Mouse (Mus musculus) hindbrain, postnatal 0 days (tissue): Measurements from ENCODE around the gene Hnrnpc. TPM values are rescaled to one million over a fixed set of nuclear protein-coding genes. Genes with fewer than 3 reads are reported as not detected.
A peak's percentile ranks its signal among the peaks of the same experiment; 100 is the strongest.
"Not testable (repeated sequence)": the region's sequence is repeated elsewhere in the genome, so short reads cannot be mapped to it uniquely, and the experiment has no call there.

Source experiments
- ATAC-seq: fragments of 200-750 bp; cut with Nextera tagmentation; 2 replicates; pipeline ENCODE4 v1.8.0; 2017; ENCODE audit warnings: mild to moderate bottlenecking, moderate TSS enrichment, moderate library complexity
- DNase-seq: peaks from one replicate; pipeline ENCODE4 v3.0.0-alpha.2; 2015; ENCODE audit warnings: low spot score
- H3K27ac ChIP-seq: fragments of 300-500 bp; sonication (generic); 2 replicates; pipeline ENCODE4 v1.5.1; 2014; ENCODE audit warnings: mild to moderate bottlenecking
- H3K27me3 ChIP-seq: fragments of 300-500 bp; sonication (generic); 2 replicates; pipeline ENCODE4 v1.6.1; 2014; ENCODE audit warnings: low read length, mixed read lengths; ENCODE audit not compliant: insufficient read depth
- H3K36me3 ChIP-seq: fragments of 300-500 bp; sonication (generic); 2 replicates; pipeline ENCODE4 v1.6.1; 2014; ENCODE audit warnings: low read length, mixed read lengths; ENCODE audit not compliant: insufficient read depth
- H3K4me1 ChIP-seq: fragments of 300-500 bp; sonication (generic); 2 replicates; pipeline ENCODE4 v1.6.1; 2014; ENCODE audit warnings: antibody characterized with exemption, low read length, mixed read lengths; ENCODE audit not compliant: insufficient read depth
- H3K4me2 ChIP-seq: fragments of 300-500 bp; sonication (generic); 2 replicates; pipeline ENCODE4 v1.6.1; 2014; ENCODE audit warnings: low read depth, mild to moderate bottlenecking, low read length, moderate library complexity, mixed read lengths
- H3K4me3 ChIP-seq: fragments of 300-500 bp; sonication (generic); 2 replicates; pipeline ENCODE4 v1.5.1; 2014; ENCODE audit warnings: low read length
- H3K9ac ChIP-seq: fragments of 300-500 bp; sonication (generic); replicated peaks from 2 replicates; pipeline ENCODE4 v1.6.1; 2014; ENCODE audit warnings: mild to moderate bottlenecking, low read length, moderate library complexity, mixed read lengths
- H3K9me3 ChIP-seq: fragments of 300-500 bp; sonication (generic); 2 replicates; pipeline ENCODE4 v1.6.1; 2016; ENCODE audit warnings: low read length, mixed read lengths
- CTCF ChIP-seq: IDR thresholded peaks from 2 replicates; pipeline ENCODE4 v1.5.1; 2016; ENCODE audit warnings: antibody characterized with exemption, control low read depth, low read depth
- WGBS: fragments of 180-500 bp; shearing (Covaris S2); extraction: QIAGEN DNeasy Blood & Tissue Kit; methylation state at CpG from one replicate; pipeline ENCODE4 v1.1.7; 2014; 5-methylcytosine and 5-hydroxymethylcytosine counted together
- polyA plus RNA-seq: library from polyadenylated mRNA; unstranded; fragments of >200 nt; fragmentation: Nextera tagmentation; extraction: Ambion mirVana; gene quantifications from 2 replicates; pipeline ENCODE4 v1.2.1, GENCODE M21; 2015
- total RNA-seq: library from RNA; depleted of rRNA; stranded (reverse); fragments of >200 nt; gene quantifications from 2 replicates; pipeline ENCODE4 v1.2.3, GENCODE M21; 2014

The Hnrnpc gene
- total and polyA plus RNA-seq, 2 experiments from 2014 or later: 78.6 to 285 TPM

DNA sequence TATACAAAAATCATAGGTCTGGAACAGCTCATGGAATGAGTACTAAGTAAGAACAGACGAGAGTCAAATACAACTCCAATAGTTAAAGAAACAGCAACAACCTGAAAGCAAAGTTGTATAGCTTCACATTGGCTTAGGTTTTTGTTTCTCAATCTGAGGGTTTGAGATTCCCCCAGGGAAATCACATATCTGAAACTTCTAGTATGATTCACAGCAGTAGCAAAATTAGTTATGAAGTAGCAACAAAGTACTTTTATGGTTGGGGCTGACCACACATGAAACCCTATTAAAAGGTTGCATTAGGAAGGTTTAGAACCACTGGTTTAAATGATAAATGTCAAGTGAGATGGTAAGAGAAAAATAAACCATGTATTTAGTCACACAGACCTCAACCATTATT, 9.3 kb downstream of the Hnrnpc start:
- 86% methylated on average over 1 of the region's 1 CpGs for WGBS
- 0 out of 2 replicates have a peak, but pooled peaks cover under 1% of the 10 kb centered on the region for H3K4me1 ChIP-seq
- no peak overlapping the region for H3K9ac ChIP-seq
- no peak overlapping the region for H3K4me2 ChIP-seq
- H3K27me3 ChIP-seq: no peaks in the 10 kb centered on the region
- no peak for ATAC-seq
- TF ChIP-seq CTCF: no peak
- H3K36me3 ChIP-seq: peaks cover 14% of the 10 kb centered on the region
- H3K4me3 ChIP-seq: no peak overlapping the region
- no peak overlapping the region for H3K27ac ChIP-seq
- H3K9me3 ChIP-seq: no peaks in the 10 kb centered on the region
- no peak for DNase-seq

DNA sequence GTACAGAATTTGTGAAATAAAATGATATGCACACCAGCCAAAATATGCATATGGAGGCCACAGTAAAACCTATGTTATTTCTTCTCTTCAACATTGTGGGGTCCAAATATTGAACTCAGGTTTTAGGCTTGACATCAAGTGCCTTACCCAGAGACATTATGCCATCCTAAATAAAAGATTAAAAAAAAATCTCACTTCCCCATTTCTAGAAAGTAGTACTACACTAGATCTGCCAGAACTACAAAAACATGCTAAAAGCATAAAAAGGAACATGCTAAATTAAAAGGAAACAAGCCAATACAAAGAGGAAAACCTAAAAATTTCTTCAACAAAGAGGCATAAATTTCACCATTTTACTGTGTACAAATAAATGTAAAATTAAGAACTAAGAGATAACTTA, 20.7 kb downstream of the Hnrnpc start:
- H3K27ac ChIP-seq: no peak overlapping the region
- H3K27me3 ChIP-seq: no peaks in the 10 kb centered on the region
- DNase-seq: no peak
- no peak for ATAC-seq
- no peak for TF ChIP-seq CTCF
- no peak overlapping the region for H3K4me2 ChIP-seq
- H3K36me3 ChIP-seq: peaks cover 22% of the 10 kb centered on the region; the same call in 1 of the 2 replicates
- no peak overlapping the region for H3K4me3 ChIP-seq
- no peaks in the 10 kb centered on the region for H3K4me1 ChIP-seq
- no peak overlapping the region for H3K9ac ChIP-seq
- H3K9me3 ChIP-seq: no peaks in the 10 kb centered on the region

DNA sequence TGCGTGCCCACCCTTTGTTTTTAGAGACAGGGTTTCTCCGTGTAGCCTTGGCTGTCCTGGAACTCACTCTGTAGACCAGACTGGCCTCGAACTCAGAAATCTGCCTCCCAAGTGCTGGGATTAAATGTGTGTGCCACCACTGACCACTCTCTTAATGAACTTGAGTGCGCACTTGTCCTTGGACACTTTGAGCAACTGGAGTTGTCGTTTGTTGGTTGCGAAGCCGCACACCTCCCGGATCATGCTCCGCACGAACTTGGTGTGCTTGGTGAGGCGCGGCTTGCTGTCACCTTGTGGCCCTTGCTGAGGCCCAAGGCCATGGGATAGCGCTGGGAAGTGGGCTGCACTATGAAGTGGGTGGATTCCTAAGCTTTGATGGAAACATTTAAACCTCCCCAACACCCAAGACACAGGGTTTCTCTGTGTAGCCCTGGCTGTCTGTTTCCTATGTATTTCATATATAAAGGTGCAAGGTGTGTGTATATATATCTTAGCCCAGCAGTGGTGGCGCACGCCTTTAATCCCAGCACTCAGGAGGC, 32.2 kb downstream of the Hnrnpc start:
- Histone ChIP-seq H3K9ac (no peak overlapping the region), H3K4me3 (no peak overlapping the region), H3K27me3 (no peaks in the 10 kb centered on the region), H3K4me1 (no peaks in the 10 kb centered on the region), H3K36me3 (peaks cover 18% of the 10 kb centered on the region), H3K9me3 (no peaks in the 10 kb centered on the region), H3K4me2 (no peak overlapping the region), H3K27ac (no peak overlapping the region)
- no peak for TF ChIP-seq CTCF
- DNase-seq (no peak), ATAC-seq (0 out of 2 replicates have a peak, but pooled peaks have one; percentile 43)
- 94% methylated on average over 15 of the region's 15 CpGs for WGBS

DNA sequence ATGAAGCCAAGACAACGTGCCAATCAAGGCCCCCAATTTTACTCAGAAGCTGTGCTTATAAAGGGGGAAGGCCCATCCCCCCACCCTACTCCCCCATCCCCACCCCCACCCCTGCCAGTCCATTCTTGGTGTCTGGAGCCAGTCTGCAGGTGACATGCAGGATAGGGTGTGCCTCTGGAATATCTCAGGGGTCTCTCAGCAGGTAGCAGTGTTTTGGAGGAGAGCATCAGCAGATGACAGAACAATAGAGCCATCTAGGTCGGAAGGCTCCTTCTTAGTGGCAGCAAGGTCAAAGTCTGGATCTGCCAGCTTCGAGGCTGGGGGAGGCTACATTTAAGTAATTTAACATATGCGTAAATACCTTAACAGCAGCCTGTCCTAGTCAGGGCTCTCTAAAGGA, 37.7 kb downstream of the Hnrnpc start:
- no peak for DNase-seq
- 58% methylated on average over 4 of the region's 4 CpGs for WGBS
- Histone ChIP-seq H3K27ac (no peak overlapping the region), H3K36me3 (peaks cover 3% of the 10 kb centered on the region), H3K9ac (no peak overlapping the region), H3K9me3 (no peaks in the 10 kb centered on the region), H3K4me1 (no peaks in the 10 kb centered on the region), H3K4me2 (no peak overlapping the region), H3K27me3 (no peaks in the 10 kb centered on the region), H3K4me3 (no peak overlapping the region)
- no peak for ATAC-seq
- TF ChIP-seq CTCF: no peak

DNA sequence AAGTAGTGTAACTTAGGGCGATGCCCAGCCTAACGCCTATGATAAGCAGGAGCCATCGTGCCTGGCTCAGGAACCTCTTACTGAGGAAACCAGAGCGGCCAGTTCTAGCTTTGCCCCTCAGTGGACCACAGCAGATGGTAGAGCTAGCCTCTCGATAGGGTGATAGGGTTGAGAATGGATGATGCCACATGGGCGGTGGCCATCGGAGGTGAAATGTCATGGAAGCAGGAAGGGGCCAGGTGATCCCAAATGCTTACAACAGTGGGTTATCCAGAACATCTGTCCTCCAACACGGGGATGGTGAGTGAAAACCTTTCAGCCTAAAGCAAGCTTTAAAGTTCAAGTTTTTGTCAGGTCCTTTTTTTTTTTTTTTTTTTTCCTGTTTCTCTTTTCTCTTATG, 42.0 kb downstream of the Hnrnpc start:
- TF ChIP-seq CTCF: no peak
- Histone ChIP-seq H3K4me3 (no peak overlapping the region), H3K36me3 (no peaks in the 10 kb centered on the region), H3K9me3 (no peaks in the 10 kb centered on the region), H3K27me3 (no peaks in the 10 kb centered on the region), H3K9ac (no peak overlapping the region), H3K4me2 (no peak overlapping the region), H3K27ac (no peak overlapping the region), H3K4me1 (no peaks in the 10 kb centered on the region)
- DNase-seq (no peak), ATAC-seq (no peak)
- 87% methylated on average over 8 of the region's 8 CpGs for WGBS

DNA sequence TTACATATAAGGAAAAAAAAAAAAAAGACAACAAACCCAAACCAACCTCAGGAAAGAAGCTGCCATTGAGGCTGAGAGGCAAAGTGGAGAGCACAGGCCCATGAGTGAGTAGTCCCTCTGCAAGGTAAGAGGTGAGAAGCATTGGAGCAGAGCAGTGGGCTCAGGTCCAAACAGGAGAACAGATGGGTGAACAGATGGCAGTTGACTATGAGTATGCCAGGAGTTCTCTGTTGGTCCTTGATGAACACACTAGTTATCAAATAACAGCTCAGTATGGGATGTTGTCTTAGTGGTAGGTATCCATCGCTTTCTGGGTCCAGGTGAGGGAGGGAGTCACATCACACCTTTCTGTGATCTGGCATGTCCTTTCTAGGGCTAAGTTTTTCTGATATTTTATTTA, 43.0 kb downstream of the Hnrnpc start:
- Histone ChIP-seq H3K9me3 (no peaks in the 10 kb centered on the region), H3K27me3 (no peaks in the 10 kb centered on the region), H3K36me3 (no peaks in the 10 kb centered on the region), H3K4me1 (no peaks in the 10 kb centered on the region), H3K4me3 (no peak overlapping the region), H3K4me2 (no peak overlapping the region), H3K27ac (no peak overlapping the region), H3K9ac (no peak overlapping the region)
- WGBS: 61% methylated on average over 1 of the region's 1 CpGs
- TF ChIP-seq CTCF: no peak
- ATAC-seq (peak; percentile 35; the same call in 1 of the 2 replicates), DNase-seq (peak; percentile 53)

DNA sequence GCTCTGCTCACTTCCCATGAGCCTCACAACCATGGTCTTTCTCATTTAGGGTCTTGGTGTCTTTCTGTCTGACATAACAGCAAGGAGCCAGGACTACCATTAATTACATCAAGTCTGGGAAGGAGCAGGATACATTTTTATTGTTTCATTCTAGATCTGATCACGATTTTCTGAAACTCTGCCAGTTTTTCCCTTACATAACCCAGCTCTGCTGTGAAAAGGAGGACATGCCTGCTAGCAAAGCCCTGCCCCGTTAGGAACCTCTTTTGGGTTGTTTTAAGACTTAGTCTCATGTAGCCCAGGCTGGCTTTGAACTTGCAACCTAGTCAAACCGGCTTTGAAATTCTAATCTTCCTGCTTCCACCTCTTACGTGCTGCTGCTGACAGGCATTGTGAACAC, 43.8 kb downstream of the Hnrnpc start:
- Histone ChIP-seq H3K36me3 (no peaks in the 10 kb centered on the region), H3K27me3 (no peaks in the 10 kb centered on the region), H3K4me3 (no peak overlapping the region), H3K4me1 (no peaks in the 10 kb centered on the region), H3K27ac (no peak overlapping the region), H3K4me2 (no peak overlapping the region), H3K9me3 (no peaks in the 10 kb centered on the region), H3K9ac (no peak overlapping the region)
- 72% methylated on average over 4 of the region's 4 CpGs for WGBS
- ATAC-seq: no peak
- no peak for TF ChIP-seq CTCF
- no peak for DNase-seq

DNA sequence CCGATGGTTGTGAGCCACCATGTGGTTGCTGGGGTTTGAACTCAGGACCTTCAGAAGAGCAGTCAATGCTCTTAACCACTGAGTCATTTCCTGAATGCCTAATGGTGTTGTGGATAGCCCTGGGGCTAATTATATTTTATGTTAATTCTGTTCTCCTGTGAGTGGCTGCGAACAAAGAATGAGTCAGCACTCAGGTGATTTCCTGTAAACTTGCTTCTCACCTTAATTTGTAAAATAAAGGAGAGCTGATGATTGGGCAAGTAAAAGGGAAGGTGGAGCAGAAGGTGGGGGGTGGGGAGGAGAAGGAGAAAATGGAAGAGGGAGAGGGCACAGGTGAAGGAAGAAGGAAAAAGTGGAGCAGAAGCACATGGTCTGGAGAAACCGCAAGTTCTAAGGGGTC, 51.1 kb downstream of the Hnrnpc start:
- WGBS: 90% methylated on average over 3 of the region's 3 CpGs
- not testable (repeated sequence) for H3K4me3 ChIP-seq, H3K4me2 ChIP-seq, DNase-seq, H3K36me3 ChIP-seq, H3K27me3 ChIP-seq, ATAC-seq, H3K4me1 ChIP-seq, H3K9me3 ChIP-seq, H3K9ac ChIP-seq, H3K27ac ChIP-seq
